Mouse (Mus musculus) E14TG2a.4 (cell line): ENCODE data around the gene Tenm2.

ENCODE experiments used
- CTCF ChIP-seq: conservative IDR thresholded peaks from 2 replicates; pipeline ENCODE4 v1.5.1; 2014; ENCODE audit warnings: low read length
- POU5F1 ChIP-seq: IDR thresholded peaks from 2 replicates; pipeline ENCODE4 v1.6.1; 2014; ENCODE audit warnings: low read length, borderline replicate concordance

DNA sequence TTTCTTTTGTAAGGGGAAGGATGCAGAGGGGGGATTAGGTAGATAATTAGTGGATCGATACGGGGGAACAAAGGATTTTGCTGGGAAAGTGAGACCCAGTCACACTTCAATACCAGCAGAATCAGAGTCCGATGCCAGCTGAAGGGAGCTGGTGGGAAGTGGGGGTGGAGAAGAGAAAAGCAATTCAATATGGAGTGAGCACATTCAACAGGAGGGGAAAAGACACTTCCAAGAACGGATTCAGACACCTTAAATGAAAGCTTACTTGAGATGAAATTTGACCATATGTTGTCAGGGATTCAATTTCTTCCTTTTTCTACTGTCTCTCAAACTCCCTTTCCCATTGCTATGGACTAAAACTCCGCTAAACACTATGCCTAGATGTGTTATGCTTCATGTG lies 900.6 kb downstream of the Tenm2 start:
- TF ChIP-seq CTCF (no peak), POU5F1 (no peak)
